Mouse (Mus musculus): ENCODE measurements around the gene Mtcl1. TPM values are rescaled to one million over a fixed set of nuclear protein-coding genes. Genes with fewer than 3 reads are reported as not detected.

Mtcl1 gene
- total RNA-seq, 2 experiments from 2014 or later = 5.5 to 8.4 TPM

- intact Hi-C loops (cut with DNase I) = no loop called here
- Histone ChIP-seq H3K4me3 (peak overlapping the region; percentile 69), H3K27ac (peak overlapping the region; percentile 70)
- DNase-seq = no peak
- TF ChIP-seq CTCF (IDR thresholded peaks at IDR 0.05) = no peak
Observed at GRCm38 (mm10) chr17:66416436-66416835, 33.1 kb downstream of the Mtcl1 start.

- TF ChIP-seq CTCF (IDR thresholded peaks at IDR 0.05) = no peak
- H3K4me3 ChIP-seq = no peak overlapping the region
- intact Hi-C loops (cut with DNase I) = no loop called here
- no peak for DNase-seq
- H3K27ac ChIP-seq = no peak overlapping the region
Observed at GRCm38 (mm10) chr17:66414331-66414730, 35.2 kb downstream of the Mtcl1 start.

- H3K4me3 ChIP-seq = no peak overlapping the region
- TF ChIP-seq CTCF (IDR thresholded peaks at IDR 0.05) = no peak
- intact Hi-C loops (cut with DNase I) = no loop called here
- DNase-seq = no peak
- no peak overlapping the region for H3K27ac ChIP-seq
Observed at GRCm38 (mm10) chr17:66412155-66412970, 37.2 kb downstream of the Mtcl1 start.

- Histone ChIP-seq H3K27ac (no peak overlapping the region), H3K4me3 (no peak overlapping the region)
- no peak for TF ChIP-seq CTCF (IDR thresholded peaks at IDR 0.05)
- intact Hi-C loops (cut with DNase I) = no loop called here
- no peak for DNase-seq
Observed at GRCm38 (mm10) chr17:66410884-66411426, 38.6 kb downstream of the Mtcl1 start.

DNA sequence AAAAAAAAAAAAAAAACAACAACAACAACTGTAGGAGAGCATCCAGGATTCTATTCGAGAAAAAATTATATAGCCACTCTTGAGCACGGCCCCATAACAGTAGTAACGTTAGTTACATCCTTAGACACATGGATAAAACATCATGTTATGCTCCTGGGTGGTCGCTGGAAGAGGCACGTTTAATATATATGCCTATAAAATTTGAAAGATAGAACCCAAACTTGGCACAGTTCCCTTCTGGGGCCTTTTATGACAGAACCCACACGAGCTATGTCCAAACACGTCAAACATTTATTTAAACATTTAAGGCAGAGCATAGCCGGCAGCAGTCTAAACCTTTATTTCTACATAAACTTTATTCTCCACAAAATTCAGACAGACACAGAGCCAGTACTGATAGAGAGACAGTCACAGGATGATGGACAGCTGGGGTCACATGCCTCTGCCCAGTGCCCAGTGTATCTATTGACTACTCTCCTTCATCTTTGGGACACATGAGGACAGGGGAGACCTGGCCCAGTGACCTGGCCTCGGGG lies 40.4 kb downstream of the Mtcl1 start:
- no peak for TF ChIP-seq CTCF (IDR thresholded peaks at IDR 0.05)
- DNase-seq = no peak
- Histone ChIP-seq H3K4me3 (no peak overlapping the region), H3K27ac (no peak overlapping the region)
- intact Hi-C loops (cut with DNase I) = no loop called here

DNA sequence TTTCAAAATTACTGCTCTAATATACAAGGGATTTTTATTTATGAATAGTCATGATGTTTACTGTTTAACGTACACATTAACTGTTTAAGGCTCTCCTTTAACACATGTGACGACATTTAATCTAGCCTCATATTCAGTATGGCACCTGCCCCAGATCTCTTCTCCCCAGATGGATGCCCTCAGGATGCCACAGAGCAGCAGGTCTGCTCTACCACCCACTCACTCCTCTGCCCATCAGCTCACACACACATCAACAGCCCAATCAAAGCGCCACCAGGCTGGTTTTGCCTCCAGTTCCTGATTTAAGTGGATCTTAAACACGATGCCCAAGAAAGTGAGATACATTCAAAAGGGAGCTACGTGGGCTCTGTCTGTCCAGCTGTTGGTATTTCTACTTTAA lies 41.1 kb downstream of the Mtcl1 start:
- intact Hi-C loops (cut with DNase I) = no loop called here
- Histone ChIP-seq H3K27ac (no peak overlapping the region), H3K4me3 (no peak overlapping the region)
- TF ChIP-seq CTCF (IDR thresholded peaks at IDR 0.05) = no peak
- DNase-seq = no peak

- no peak overlapping the region for H3K4me3 ChIP-seq
- intact Hi-C loops (cut with DNase I) = no loop called here
- no peak for TF ChIP-seq CTCF (IDR thresholded peaks at IDR 0.05)
- no peak overlapping the region for H3K27ac ChIP-seq
- no peak for DNase-seq
Observed at GRCm38 (mm10) chr17:66407833-66408232, 41.7 kb downstream of the Mtcl1 start.

DNA sequence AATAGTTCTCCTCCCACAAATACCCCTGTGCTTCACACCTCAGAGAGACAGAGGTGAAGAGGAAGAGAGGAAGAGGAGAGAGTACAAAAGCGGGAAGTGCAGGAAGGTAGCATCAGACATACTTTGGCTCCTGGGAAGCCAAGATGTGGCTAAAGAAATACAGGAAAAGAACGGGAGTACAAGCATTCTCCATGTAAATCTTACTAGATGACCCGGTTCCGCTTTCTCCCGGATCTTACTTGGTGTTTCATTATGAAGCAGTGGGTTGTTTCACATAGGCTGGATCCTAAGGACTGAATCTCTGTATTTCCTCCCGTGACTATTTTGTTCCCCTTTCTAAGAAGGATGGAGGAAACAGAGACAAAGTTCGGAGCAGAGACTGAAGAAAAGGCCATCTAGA lies 43.9 kb downstream of the Mtcl1 start:
- no peak overlapping the region for H3K4me3 ChIP-seq
- intact Hi-C loops (cut with DNase I) = no loop called here
- no peak overlapping the region for H3K27ac ChIP-seq
- TF ChIP-seq CTCF (IDR thresholded peaks at IDR 0.05) = no peak
- no peak for DNase-seq

- H3K27ac ChIP-seq = no peak overlapping the region
- intact Hi-C loops (cut with DNase I) = no loop called here
- DNase-seq = peak; percentile 53
- H3K4me3 ChIP-seq = peak overlapping the region; percentile 23; the same call in 1 of the 2 replicates
- TF ChIP-seq CTCF (IDR thresholded peaks at IDR 0.05) = no peak
Observed at GRCm38 (mm10) chr17:66404883-66405590, 44.5 kb downstream of the Mtcl1 start.

- intact Hi-C loops (cut with DNase I) = no loop called here
- DNase-seq = no peak
- H3K27ac ChIP-seq = no peak overlapping the region
- TF ChIP-seq CTCF (IDR thresholded peaks at IDR 0.05) = no peak
- H3K4me3 ChIP-seq = no peak overlapping the region
Observed at GRCm38 (mm10) chr17:66402791-66403470, 46.6 kb downstream of the Mtcl1 start.

GRCm38 (mm10) chr17:66401596-66402265 lies 47.8 kb downstream of the Mtcl1 start:
- intact Hi-C loops (cut with DNase I) = no loop called here
- no peak for TF ChIP-seq CTCF (IDR thresholded peaks at IDR 0.05)
- Histone ChIP-seq H3K27ac (no peak overlapping the region), H3K4me3 (no peak overlapping the region)
- no peak for DNase-seq

DNA sequence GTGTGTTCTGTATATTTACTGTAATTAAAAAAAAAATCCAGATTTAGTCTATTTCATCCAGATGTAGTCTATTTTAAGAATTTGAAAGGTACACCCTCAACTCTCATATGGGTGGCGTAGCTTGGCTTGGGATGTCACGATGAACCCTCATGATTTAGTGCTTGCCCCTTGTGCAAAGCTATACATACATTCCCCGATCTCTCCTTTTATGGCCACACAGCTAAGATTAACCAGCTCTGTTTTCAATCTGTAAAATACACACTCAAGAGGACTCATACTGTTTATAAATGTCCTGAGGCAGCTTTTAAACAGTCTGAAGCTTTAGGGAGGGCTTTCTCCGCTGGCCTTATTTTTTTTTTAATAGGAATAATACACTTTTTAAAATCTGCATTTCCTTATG lies 49.8 kb downstream of the Mtcl1 start:
- Histone ChIP-seq H3K4me3 (no peak overlapping the region), H3K27ac (no peak overlapping the region)
- intact Hi-C loops (cut with DNase I) = no loop called here
- DNase-seq = no peak
- no peak for TF ChIP-seq CTCF (IDR thresholded peaks at IDR 0.05)

All from gastrocnemius, adult 2 months (tissue).